Mouse (Mus musculus) megakaryocyte, embryonic 14.5 days (primary cell): ENCODE results near the gene Hsd11b2.

Source experiments
- FLI1 ChIP-seq: IDR thresholded peaks from 2 replicates; pipeline ENCODE4 v1.6.1; 2012; ENCODE audit warnings: low read length, inconsistent platforms, mixed read lengths
- GATA1 ChIP-seq: IDR thresholded peaks from 3 replicates; pipeline ENCODE4 v1.6.1; 2012; ENCODE audit warnings: mixed read lengths, low read length, inconsistent platforms, borderline replicate concordance

DNA sequence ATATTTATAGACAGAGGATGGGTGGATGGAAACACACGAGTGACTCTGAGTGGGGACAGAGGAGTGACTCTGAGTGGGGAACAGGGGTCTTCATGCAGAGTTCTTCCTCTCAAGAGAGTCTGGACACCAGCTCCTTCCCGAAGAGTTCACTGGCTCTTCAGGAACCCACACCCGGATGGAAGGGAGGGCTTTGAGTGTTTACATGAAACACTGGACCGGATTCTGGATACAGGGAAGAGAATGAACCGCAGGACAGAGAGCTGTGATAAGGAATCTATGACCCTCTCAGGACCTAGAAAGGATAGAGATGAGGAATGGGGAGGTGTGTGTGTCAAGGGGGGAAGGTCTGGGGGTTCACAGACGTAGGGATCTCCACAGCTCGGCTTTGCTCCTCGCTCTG lies 1.2 kb upstream of the Hsd11b2 start:
- no peak for TF ChIP-seq GATA1
- TF ChIP-seq FLI1 = no peak
